Mouse (Mus musculus) CD4-positive naive resting alpha-beta T cell, adult 57 days (primary cell): ENCODE data around the gene Abcb5. TPM values are rescaled to one million over a fixed set of nuclear protein-coding genes. Genes with fewer than 3 reads are reported as not detected.

Experiments used
- total RNA-seq: library from RNA; stranded (reverse); gene quantifications from one replicate; pipeline ENCODE4 v1.2.4, GENCODE M21; 2023

Abcb5 gene
- total RNA-seq: not detected

GRCm38 (mm10) chr12:118966321-118966720 is at the start of gene Abcb5:
TSS of gene Abcb5 (minus strand) at chr12:118966421.

GRCm38 (mm10) chr12:118846221-118846620 is 120.0 kb downstream of the Abcb5 start, which contains the start of gene Sp8:
TSS of gene Sp8 (plus strand) at chr12:118846329.

Other genes with a start within 250 kb of the Abcb5 start
- not detected for gene Sp8, start 120.1 kb downstream of the Abcb5 start, total RNA-seq